Mouse (Mus musculus): ENCODE data around the gene Parp8.

DNA sequence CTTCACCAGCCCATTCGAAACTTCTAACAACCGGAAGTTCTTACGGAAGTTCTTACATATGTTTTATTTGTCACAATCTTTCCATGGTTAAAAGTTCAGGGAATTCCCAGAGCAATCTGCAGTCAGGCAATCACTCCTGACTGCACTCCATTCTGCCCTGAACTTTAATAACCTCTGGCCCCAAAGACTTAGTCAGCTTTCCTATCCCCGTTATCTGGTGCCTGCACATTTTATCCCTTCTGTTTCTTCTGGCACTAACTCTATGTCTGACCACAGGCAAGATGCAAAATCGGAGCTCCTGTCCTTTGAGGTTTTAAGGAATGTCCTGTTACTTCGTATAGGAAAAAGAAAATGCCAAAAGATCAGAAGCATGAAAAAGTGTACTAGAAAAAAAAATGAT lies 4.7 kb downstream of the Parp8 start:
- TF ChIP-seq CTCF (IDR thresholded peaks at IDR 0.05; ENCODE audit: low read depth) (no peak), EP300 (IDR thresholded peaks at IDR 0.05; ENCODE audit: low read depth) (0 out of 2 replicates have a peak, but pooled peaks have one; percentile 31)
